Comparison of ENCODE assay signal across 10 mouse cellular contexts in the genomic region with DNA sequence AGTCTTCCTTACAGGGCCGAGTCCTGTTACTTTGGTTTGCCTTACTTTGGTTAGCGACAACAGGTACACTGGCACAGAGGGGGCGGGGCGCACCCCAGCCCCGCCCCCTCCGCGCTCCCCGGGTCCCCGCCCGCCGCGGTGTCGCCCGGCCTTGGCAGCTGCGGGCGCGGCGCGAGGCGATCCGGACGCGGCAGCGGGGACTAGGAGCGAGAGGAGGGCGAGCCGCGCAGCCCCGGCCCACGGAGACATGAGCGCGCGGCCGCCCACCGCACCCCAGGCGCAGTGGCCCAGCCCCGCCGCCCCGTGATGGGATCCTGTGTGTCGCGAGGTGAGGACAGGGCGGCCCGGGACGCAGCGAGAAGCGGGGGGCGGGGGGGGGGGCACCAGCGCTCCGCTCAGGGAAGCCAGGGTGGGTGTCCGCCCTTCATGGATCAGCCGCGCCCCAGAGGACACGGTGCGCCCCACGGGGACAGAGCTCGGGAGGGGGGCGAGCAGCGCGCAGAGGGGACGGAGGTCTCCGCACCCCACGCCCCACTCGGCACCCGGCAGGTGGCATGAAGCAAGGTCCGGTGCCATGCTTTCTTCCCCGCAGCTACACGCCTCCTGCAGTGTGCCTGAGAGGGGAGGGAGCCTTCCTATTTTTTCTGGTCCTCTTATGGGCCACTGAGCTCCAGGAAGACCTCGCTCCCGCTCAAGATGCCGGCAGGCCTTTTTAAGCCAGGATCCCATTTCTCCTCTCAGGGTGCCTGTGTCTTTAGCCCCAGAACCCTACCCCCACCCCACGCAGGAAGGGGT. TPM values are rescaled to one million over a fixed set of nuclear protein-coding genes. Genes with fewer than 3 reads are reported as not detected.
DNase-seq lines count a peak whose midpoint lies in the region; ATAC-seq and TF ChIP-seq lines count a peak whose summit lies in the region.
"Had no signal": no experiment of that assay in that cellular context is flagged by ENCODE, and none has a peak within 500 bp of the region (broad histone marks: within the 10 kb centered on the region; RNA-seq: fewer than 3 reads in every experiment).

Gene Fam131c (plus strand): TSS at position 224 of the 795 bp plus-strand sequence.

- no peak within 1 kb of the TSS for H3K27ac ChIP-seq in CH12.LX (ENCODE audit: insufficient read depth, low read depth)
- H3K27ac ChIP-seq in forebrain, embryonic 12.5 days = no peak within 1 kb of the TSS
- no peak within 1 kb of the TSS for H3K27ac ChIP-seq in kidney, postnatal 0 days

- peak within 1 kb of the TSS; percentile 58 for H3K4me2 ChIP-seq in CH12.LX (ENCODE audit: insufficient read depth, low read depth, poor library complexity, severe bottlenecking)
- peak within 1 kb of the TSS; percentile 98 for H3K4me2 ChIP-seq in forebrain, embryonic 12.5 days
- H3K4me2 ChIP-seq in kidney, postnatal 0 days (ENCODE audit: low read length) = peak within 1 kb of the TSS; percentile 97

- peaks cover 92% of the 10 kb centered on the region for H3K27me3 ChIP-seq in CH12.LX (replicated peaks)
- H3K27me3 ChIP-seq in forebrain, embryonic 12.5 days = peaks cover 74% of the 10 kb centered on the region
- 0 out of 2 replicates have a peak, but pooled peaks cover 3% of the 10 kb centered on the region for H3K27me3 ChIP-seq in kidney, postnatal 0 days (ENCODE audit: insufficient read depth, low read length)

- WGBS in forebrain, embryonic 12.5 days = under 1% methylated on average over 46 of the region's 71 CpGs
- WGBS in kidney, postnatal 0 days = 2% methylated on average over 58 of the region's 71 CpGs

- H3K9me3 ChIP-seq in CH12.LX (replicated peaks; ENCODE audit: low read length) = no peaks in the 10 kb centered on the region
- no peaks in the 10 kb centered on the region for H3K9me3 ChIP-seq in forebrain, embryonic 12.5 days
- no peaks in the 10 kb centered on the region for H3K9me3 ChIP-seq in kidney, postnatal 0 days (replicated peaks; ENCODE audit: low read length)
- H3K9me3 ChIP-seq: G1E had no signal

- TF ChIP-seq EP300 in CH12.LX (IDR thresholded peaks at IDR 0.05; ENCODE audit: low read length) = no peak

- in situ Hi-C loops in CH12.LX (cut with MboI; ENCODE audit: low pct_ligation_motif_present, low pct_unique_long_range_greater_than_20kb, low sequenced_read_pairs) = loop anchor here (10.0 kb wide), 1 partner anchor 223 kb away; the partner anchor contains the start of gene Fbxo42

- H3K9ac ChIP-seq in CH12.LX (ENCODE audit: insufficient read depth, low read depth) = no peak within 1 kb of the TSS
- peak within 1 kb of the TSS; percentile 67 for H3K9ac ChIP-seq in forebrain, embryonic 12.5 days
- peak within 1 kb of the TSS; percentile 59 for H3K9ac ChIP-seq in kidney, postnatal 0 days (ENCODE audit: low read depth, low read length)

- H3K79me2 ChIP-seq in CH12.LX (replicated peaks; ENCODE audit: control insufficient read depth, extremely low read depth, insufficient read depth, poor library complexity, severe bottlenecking) = no peaks in the 10 kb centered on the region

- no peak for TF ChIP-seq RAD21 in CH12.LX (IDR thresholded peaks at IDR 0.05; ENCODE audit: low read depth, low read length)

- dilution Hi-C loops in CH12.LX (cut with MboI; ENCODE audit: extremely low pct_ligation_motif_present, extremely low pct_unique_long_range_greater_than_20kb, low sequenced_read_pairs) = no loop called here

- no peak for TF ChIP-seq POLR2A in CH12.LX (IDR thresholded peaks at IDR 0.05; ENCODE audit: low read depth, low read length)

- H3K4me3 ChIP-seq in CH12.LX (replicated peaks in 1 of 3; ENCODE audit: low read depth in 2 of 3, low read length in 2 of 3, poor library complexity in 1 of 3) = no peak within 1 kb of the TSS
- H3K4me3 ChIP-seq in forebrain, embryonic 12.5 days (replicated peaks) = peak within 1 kb of the TSS; percentile 54
- peak within 1 kb of the TSS; percentile 55 for H3K4me3 ChIP-seq in kidney, postnatal 0 days (replicated peaks; ENCODE audit: low read depth, low read length)

- TF ChIP-seq CTCF in CH12.LX (conservative IDR thresholded peaks at IDR 0.05 in 1 of 2, IDR thresholded peaks at IDR 0.05 in 1 of 2; ENCODE audit: low read depth in 2 of 2, low read length in 2 of 2) = no peak
- TF ChIP-seq CTCF in kidney, postnatal 0 days (IDR thresholded peaks at IDR 0.05; ENCODE audit: low read depth) = no peak

- no peaks in the 10 kb centered on the region for H3K36me3 ChIP-seq in CH12.LX (replicated peaks in 1 of 2; ENCODE audit: control insufficient read depth in 1 of 2, insufficient read depth in 1 of 2, low read length in 1 of 2)
- no peaks in the 10 kb centered on the region for H3K36me3 ChIP-seq in forebrain, embryonic 12.5 days (replicated peaks)
- H3K36me3 ChIP-seq in kidney, postnatal 0 days (ENCODE audit: insufficient read depth, low read length) = no peaks in the 10 kb centered on the region
- H3K36me3 ChIP-seq: G1E had no signal

- ATAC-seq in forebrain, embryonic 12.5 days (ENCODE audit: low FRiP score) = peak; percentile 57
- peak; percentile 15; the same call in 1 of the 2 replicates for ATAC-seq in kidney, postnatal 0 days (replicated peaks; ENCODE audit: low FRiP score, low read depth)
- no peak for ATAC-seq in monocyte, adult 5-6 weeks (replicated peaks; ENCODE audit: insufficient number of reproducible peaks, low FRiP score, low TSS enrichment, poor library complexity, severe bottlenecking)

- peaks cover 2 to 3% of the 10 kb centered on the region in 2 experiments; a peak in 3 of 4 replicates for H3K4me1 ChIP-seq in CH12.LX (ENCODE audit: control insufficient read depth in 1 of 2, insufficient read depth in 2 of 2)
- peaks cover 9% of the 10 kb centered on the region for H3K4me1 ChIP-seq in forebrain, embryonic 12.5 days
- H3K4me1 ChIP-seq in kidney, postnatal 0 days (replicated peaks; ENCODE audit: insufficient read depth, low read length) = no peaks in the 10 kb centered on the region; the same call in 1 of the 2 replicates

- DNase-seq in embryo, embryonic 10 days (ENCODE audit: low spot score) = peak; percentile 42
- no peak for DNase-seq in embryo, embryonic 9.5 days (ENCODE audit: extremely low spot score)
- no peak for DNase-seq in CH12.LX (ENCODE audit: extremely low read depth)
- peak; percentile 52 for DNase-seq in kidney, postnatal 0 days (ENCODE audit: low spot score)
- peak; percentile 56 to 58 for DNase-seq in lung, postnatal 4 days
- DNase-seq in right cerebral cortex, adult 18-20 months = no peak

TF ChIP-seq in CH12.LX, 34 proteins besides CTCF, POLR2A, EP300 and RAD21:
- TF ChIP-seq ELF1 (IDR thresholded peaks at IDR 0.05; ENCODE audit: low read depth, low read length) (no peak), HCFC1 (IDR thresholded peaks at IDR 0.05; ENCODE audit: low read depth, low read length) (no peak), CHD2 (IDR thresholded peaks at IDR 0.05; ENCODE audit: low read length) (no peak), PAX5 (IDR thresholded peaks at IDR 0.05; ENCODE audit: low read length) (no peak), MAFK (IDR thresholded peaks at IDR 0.05; ENCODE audit: insufficient replicate concordance, low read length) (no peak), SMC3 (IDR thresholded peaks at IDR 0.05; ENCODE audit: low read depth, low read length) (no peak), USF2 (conservative IDR thresholded peaks at IDR 0.05; ENCODE audit: low read depth, low read length) (no peak), JUN (IDR thresholded peaks at IDR 0.05; ENCODE audit: insufficient read depth, low read depth, low read length) (no peak), SIN3A (IDR thresholded peaks at IDR 0.05; ENCODE audit: low read length) (no peak), IRF4 (IDR thresholded peaks at IDR 0.05; ENCODE audit: low read depth, low read length) (no peak), JUND (conservative IDR thresholded peaks at IDR 0.05; ENCODE audit: low read depth, low read length) (no peak), ZC3H11A (IDR thresholded peaks at IDR 0.05; ENCODE audit: low read depth, low read length) (no peak)
TF ChIP-seq in CH12.LX: peak in this region for 0.

RNA-seq across cellular contexts. Expression of gene Fam131c, which starts in this region (rescaled TPM):
- total RNA-seq in CH12.LX (2012; rRNA removed) = not detected in 2 replicates
- total RNA-seq in CH12.LX (2014; rRNA removed) = not detected in 2 replicates
- not detected in 2 replicates for polyA plus RNA-seq in CH12.LX (2012; ENCODE audit: insufficient read length, low read depth)
- 1.00 and 1.1 TPM in 2 replicates for polyA plus RNA-seq in forebrain, embryonic 12.5 days (2016; fragmentation: Nextera tagmentation; extraction: Ambion mirVana)
- polyA plus RNA-seq in kidney, postnatal 0 days (2015; fragmentation: Nextera tagmentation; extraction: Ambion mirVana) = 2.8 and 3.1 TPM in 2 replicates
- not detected in 3 replicates for total RNA-seq in monocyte, adult 5-6 weeks (2017)
- total RNA-seq: G1E; hematopoietic stem cell, adult 5-6 weeks had no signal
- polyA plus RNA-seq: G1E had no signal

Comparison
In these comparisons a context has a peak if more than half of its experiments do, and no peak if none do; other contexts are left out.
1. DNase-seq: peak in embryo, embryonic 10 days (single experiment), kidney, postnatal 0 days (single experiment) and lung, postnatal 4 days (2 of 2); none in embryo, embryonic 9.5 days (single experiment), CH12.LX (single experiment) and right cerebral cortex, adult 18-20 months (single experiment).
2. H3K4me3 ChIP-seq: peak in forebrain, embryonic 12.5 days (single experiment) and kidney, postnatal 0 days (single experiment); none in CH12.LX (0 of 3).
3. Peak in every context shown above with its lines, with median percentiles within 50 percentile points of each other: H3K4me2 ChIP-seq.